Mouse (Mus musculus) embryonic fibroblast, embryonic 13.5 days (primary cell): ENCODE data around the gene Sgce.

Experiments used
- CTCF ChIP-seq: IDR thresholded peaks from 2 replicates; pipeline ENCODE4 v1.5.1; 2011; ENCODE audit warnings: mild to moderate bottlenecking, control low read depth, low read length, moderate library complexity, borderline replicate concordance; ENCODE audit not compliant: insufficient read depth
- POLR2A ChIP-seq: IDR thresholded peaks from 2 replicates; pipeline ENCODE4 v1.6.1; 2011; ENCODE audit warnings: low read depth, mild to moderate bottlenecking, control low read depth, low read length, moderate library complexity

DNA sequence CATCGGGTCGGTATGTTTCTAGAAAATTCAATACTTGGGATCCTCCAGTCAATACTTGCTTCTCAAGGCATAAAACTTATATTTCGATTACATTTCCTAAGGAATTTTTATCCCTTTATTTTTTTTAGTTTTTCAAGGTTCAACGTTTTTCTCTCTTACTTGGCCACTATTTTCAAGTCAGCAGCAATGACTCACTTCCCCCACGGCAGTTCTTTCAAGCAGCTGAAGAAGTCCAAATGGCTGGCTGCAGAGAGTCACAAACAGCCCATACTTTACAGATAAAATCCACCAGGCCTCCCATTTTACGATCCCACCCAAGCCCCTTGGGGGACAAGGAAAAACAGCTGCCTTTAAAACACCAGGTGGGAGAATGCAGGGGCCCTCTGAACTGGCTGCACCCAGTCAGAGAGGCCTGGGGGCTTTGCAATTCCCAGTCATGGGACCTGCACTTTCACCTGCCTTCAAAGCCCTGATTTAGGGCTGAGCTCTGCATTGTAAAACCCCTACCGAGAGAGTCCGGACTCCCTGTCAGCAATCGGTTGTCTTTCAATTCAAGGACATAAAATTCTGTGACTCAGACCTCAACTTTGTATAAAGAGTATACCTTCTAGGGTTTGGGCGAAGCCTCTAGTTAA lies 62.2 kb downstream of the Sgce start:
- TF ChIP-seq CTCF (no peak), POLR2A (no peak)
